Mouse (Mus musculus): ENCODE data around the gene Zfp512b.
A peak's percentile ranks its signal among the peaks of the same experiment; 100 is the strongest.

The Zfp512b gene

GRCm38 (mm10) chr2:181592231-181593041, at the start of gene Zfp512b:
Gene Zfp512b, minus strand, starts transcription at chr2:181592803.
- DNase-seq: peak; percentile 89

- DNase-seq: no peak
These were observed 43.3 kb upstream of the Zfp512b start for GRCm38 (mm10) chr2:181635865-181636264.

- no peak for DNase-seq
These were observed 40.0 kb upstream of the Zfp512b start for GRCm38 (mm10) chr2:181632624-181633023.

GRCm38 (mm10) chr2:181628471-181628870, 35.9 kb upstream of the Zfp512b start:
- no peak for DNase-seq

GRCm38 (mm10) chr2:181623401-181623800, 30.8 kb upstream of the Zfp512b start:
- peak; percentile 20 for DNase-seq

- DNase-seq: no peak
These were observed 26.3 kb upstream of the Zfp512b start for GRCm38 (mm10) chr2:181618761-181619495.

GRCm38 (mm10) chr2:181602367-181602766, 9.8 kb upstream of the Zfp512b start:
- no peak for DNase-seq

- DNase-seq: no peak
These were observed 9.1 kb upstream of the Zfp512b start for GRCm38 (mm10) chr2:181601751-181602145.

- peak; percentile 99 for DNase-seq
These were observed 8.5 kb upstream of the Zfp512b start for GRCm38 (mm10) chr2:181600828-181601750.

- no peak for DNase-seq
These were observed 7.7 kb upstream of the Zfp512b start for GRCm38 (mm10) chr2:181600226-181600758.

- DNase-seq: peak; percentile 83
These were observed 6.1 kb upstream of the Zfp512b start, which contains the start of gene Samd10 for GRCm38 (mm10) chr2:181598454-181599351. Gene Samd10, minus strand, starts transcription at chr2:181599212.

GRCm38 (mm10) chr2:181597378-181598061, 4.9 kb upstream of the Zfp512b start:
- peak; percentile 22 for DNase-seq

GRCm38 (mm10) chr2:181596221-181596960, 3.8 kb upstream of the Zfp512b start:
- no peak for DNase-seq

- DNase-seq: peak; percentile 65
These were observed 2.5 kb upstream of the Zfp512b start for GRCm38 (mm10) chr2:181594946-181595696.

- DNase-seq: no peak
These were observed 1.3 kb upstream of the Zfp512b start for GRCm38 (mm10) chr2:181593937-181594336.

- no peak for DNase-seq
These were observed 429 bp upstream of the Zfp512b start for GRCm38 (mm10) chr2:181593042-181593421.

- DNase-seq: peak; percentile 32
These were observed 996 bp downstream of the Zfp512b start, which contains the start of gene Prpf6 for GRCm38 (mm10) chr2:181591528-181592085. Gene Prpf6, plus strand, starts transcription at chr2:181591868.

- no peak for DNase-seq
These were observed 2.1 kb downstream of the Zfp512b start for GRCm38 (mm10) chr2:181590471-181590870.

GRCm38 (mm10) chr2:181589732-181590105, 2.9 kb downstream of the Zfp512b start:
- no peak for DNase-seq

All from embryo, embryonic 11 days (tissue).